Mouse (Mus musculus) embryonic stem cell, embryonic (primary cell): ENCODE measurements around the gene F11r.

Experiments
- CTCF ChIA-PET, 4 experiments: fragments of 300-600 bp in 2 of 4; fragments of 350-600 bp in 2 of 4; sonication (Branson Sonifier 250); formaldehyde crosslinking; loops; one replicate each; lab custom pipeline; 2022; ENCODE audit warnings: inconsistent platforms in 2 of 4; lab: Charles Lee
- POLR2A ChIA-PET, 4 experiments: fragments of 300-600 bp in 2 of 4; fragments of 350-600 bp in 2 of 4; sonication (Branson Sonifier 250); formaldehyde crosslinking; loops; one replicate each; lab custom pipeline; 2022; ENCODE audit warnings: antibody characterized with exemption in 4 of 4, inconsistent platforms in 1 of 4; lab: Charles Lee

Gene F11r

GRCm38 (mm10) chr1:171450062-171450461 lies 12.7 kb downstream of the F11r start:
- CTCF ChIA-PET: interaction anchor here in 1 of 4 experiments (0.6 kb wide), 1 partner anchor 36 kb away, joined by 11 read pairs; no protein-coding TSS in a partner anchor
- POLR2A ChIA-PET: interaction anchor here in 3 of 4 experiments (0.5 to 2.4 kb wide), 15 partner anchors 9 to 258 kb away, joined by 3 to 12 read pairs (median 5); partner anchors contain the start of genes F11r (in 3 of the 3), Usf1 (in 2 of the 3) and Dedd (in 1 of the 3)

- ChIA-PET CTCF (interaction anchor here in 1 of 4 experiments (0.6 kb wide), 1 partner anchor 21 kb away, joined by 10 read pairs; no protein-coding TSS in a partner anchor), POLR2A (interaction anchor here in 2 of 4 experiments (0.6 to 2.3 kb wide), 6 partner anchors 10 to 122 kb away, joined by 3 to 11 read pairs (median 5); partner anchors contain the start of genes Dedd (in 1 of the 2) and F11r (in 1 of the 2))
These were observed 13.7 kb downstream of the F11r start for GRCm38 (mm10) chr1:171451001-171451400.

- ChIA-PET POLR2A (interaction anchor here in 2 of 4 experiments (0.9 to 2.4 kb wide), 4 partner anchors 10 to 50 kb away, joined by 3 to 7 read pairs (median 5); partner anchors contain the start of gene F11r (in 1 of the 2)), CTCF (no interaction called here)
These were observed 15.2 kb downstream of the F11r start for GRCm38 (mm10) chr1:171452522-171452921.

GRCm38 (mm10) chr1:171452923-171453322 lies 15.6 kb downstream of the F11r start:
- ChIA-PET POLR2A (interaction anchor here in 2 of 4 experiments (0.9 to 2.4 kb wide), 4 partner anchors 10 to 49 kb away, joined by 3 to 7 read pairs (median 5); partner anchors contain the start of gene F11r (in 1 of the 2)), CTCF (no interaction called here)

GRCm38 (mm10) chr1:171454926-171455325 lies 17.6 kb downstream of the F11r start:
- CTCF ChIA-PET: no interaction called here
- POLR2A ChIA-PET: no interaction called here

GRCm38 (mm10) chr1:171457568-171457967 lies 20.2 kb downstream of the F11r start:
- ChIA-PET CTCF (no interaction called here), POLR2A (interaction anchor here in 1 of 4 experiments (2.1 kb wide), 1 partner anchor 45 kb away, joined by 5 read pairs; no protein-coding TSS in a partner anchor)

GRCm38 (mm10) chr1:171459791-171460190 lies 22.5 kb downstream of the F11r start:
- CTCF ChIA-PET: interaction anchor here in 3 of 4 experiments (0.6 to 2.2 kb wide), 8 partner anchors 10 to 151 kb away, joined by 3 to 13 read pairs (median 4); partner anchors contain the start of gene F11r (in 1 of the 3)
- POLR2A ChIA-PET: interaction anchor here in 3 of 4 experiments (1.0 to 3.0 kb wide), 20 partner anchors 9 to 190 kb away, joined by 3 to 13 read pairs (median 4); partner anchors contain the start of genes Usf1 (in 2 of the 3), B4galt3 (in 1 of the 3) and F11r (in 1 of the 3)

- POLR2A ChIA-PET: interaction anchor here in 3 of 4 experiments (0.6 to 3.0 kb wide), 27 partner anchors 8 to 243 kb away, joined by 3 to 13 read pairs (median 5); partner anchors contain the start of genes F11r (in 2 of the 3), Usf1 (in 2 of the 3), Alyref2 (in 1 of the 3) and B4galt3 (in 1 of the 3)
These were observed 23.5 kb downstream of the F11r start for GRCm38 (mm10) chr1:171460551-171461503.

GRCm38 (mm10) chr1:171463133-171463532 lies 25.8 kb downstream of the F11r start:
- CTCF ChIA-PET: interaction anchor here in 1 of 4 experiments (0.6 kb wide), 1 partner anchor 29 kb away, joined by 3 read pairs; no protein-coding TSS in a partner anchor
- POLR2A ChIA-PET: interaction anchor here in 3 of 4 experiments (0.6 to 3.0 kb wide), 11 partner anchors 8 to 241 kb away, joined by 3 to 8 read pairs (median 4); partner anchors contain the start of genes F11r (in 1 of the 3) and Tomm40l (in 1 of the 3)

More at GRCm38 (mm10) chr1:171460551-171461503, 23.5 kb downstream of the F11r start:
- CTCF ChIA-PET: interaction anchor here in 3 of 4 experiments (0.5 to 2.2 kb wide), 11 partner anchors 9 to 105 kb away, joined by 3 to 13 read pairs (median 4); partner anchors contain the start of gene F11r (in 2 of the 3)

GRCm38 (mm10) chr1:171465749-171466412 lies 28.5 kb downstream of the F11r start:
- CTCF ChIA-PET: interaction anchor here in 2 of 4 experiments (0.5 to 0.8 kb wide), 7 partner anchors 18 to 199 kb away, joined by 3 to 6 read pairs (median 3); partner anchors contain the start of gene Klhdc9 (in 1 of the 2)
- POLR2A ChIA-PET: interaction anchor here in 3 of 4 experiments (0.6 to 3.5 kb wide), 41 partner anchors 8 to 185 kb away, joined by 3 to 40 read pairs (median 5); partner anchors contain the start of genes F11r (in 3 of the 3), Alyref2 (in 2 of the 3), Klhdc9 (in 2 of the 3) and Arhgap30 (in 1 of the 3)

- POLR2A ChIA-PET: interaction anchor here in 3 of 4 experiments (0.6 to 3.5 kb wide), 30 partner anchors 11 to 277 kb away, joined by 3 to 40 read pairs (median 6); partner anchors contain the start of genes Alyref2 (in 2 of the 3), Usf1 (in 2 of the 3), Dedd (in 1 of the 3) and F11r (in 1 of the 3)
- CTCF ChIA-PET: interaction anchor here in 2 of 4 experiments (0.6 to 0.8 kb wide), 3 partner anchors 35 to 199 kb away, joined by 3 to 6 read pairs (median 4); no protein-coding TSS in a partner anchor
These were observed 29.2 kb downstream of the F11r start for GRCm38 (mm10) chr1:171466565-171466964.

GRCm38 (mm10) chr1:171469678-171470077 lies 32.3 kb downstream of the F11r start:
- CTCF ChIA-PET: interaction anchor here (0.5 to 3.2 kb wide), 23 partner anchors 9 to 370 kb away, joined by 3 to 13 read pairs (median 5); partner anchors contain the start of genes F11r (in 1 of the 4) and Klhdc9 (in 1 of the 4)
- POLR2A ChIA-PET: interaction anchor here (0.6 to 4.4 kb wide), 29 partner anchors 7 to 602 kb away, joined by 3 to 33 read pairs (median 4); partner anchors contain the start of genes Usf1 (in 3 of the 4), Alyref2 (in 2 of the 4), Arhgap30 (in 1 of the 4) and Atf6 (in 1 of the 4)

- ChIA-PET POLR2A (interaction anchor here (0.6 to 4.4 kb wide), 30 partner anchors 8 to 502 kb away, joined by 3 to 33 read pairs (median 4); partner anchors contain the start of genes Usf1 (in 3 of the 4), Alyref2 (in 2 of the 4), Klhdc9 (in 2 of the 4) and Arhgap30 (in 1 of the 4)), CTCF (interaction anchor here (0.6 to 3.2 kb wide), 32 partner anchors 8 to 348 kb away, joined by 3 to 13 read pairs (median 4); partner anchors contain the start of genes F11r (in 1 of the 4) and Ppox (in 1 of the 4))
These were observed 33.1 kb downstream of the F11r start for GRCm38 (mm10) chr1:171470371-171470871.

- ChIA-PET CTCF (interaction anchor here (0.5 to 3.2 kb wide), 30 partner anchors 8 to 348 kb away, joined by 3 to 13 read pairs (median 5); partner anchors contain the start of genes F11r (in 1 of the 4) and Ppox (in 1 of the 4)), POLR2A (interaction anchor here (0.6 to 4.4 kb wide), 37 partner anchors 8 to 201 kb away, joined by 3 to 33 read pairs (median 4); partner anchors contain the start of genes F11r (in 3 of the 4), Alyref2 (in 2 of the 4), Arhgap30 (in 2 of the 4) and Klhdc9 (in 2 of the 4))
These were observed 33.6 kb downstream of the F11r start for GRCm38 (mm10) chr1:171470896-171471295.

- CTCF ChIA-PET: interaction anchor here (0.5 to 3.2 kb wide), 10 partner anchors 7 to 346 kb away, joined by 3 to 11 read pairs (median 5); partner anchors contain the start of gene Ppox (in 1 of the 4)
- POLR2A ChIA-PET: interaction anchor here (0.6 to 4.4 kb wide), 33 partner anchors 9 to 202 kb away, joined by 3 to 33 read pairs (median 4); partner anchors contain the start of genes F11r (in 3 of the 4), Alyref2 (in 2 of the 4), Klhdc9 (in 2 of the 4) and Arhgap30 (in 1 of the 4)
These were observed 34.1 kb downstream of the F11r start for GRCm38 (mm10) chr1:171471452-171471851.
